Mouse (Mus musculus) thymus, postnatal 0 days (tissue): ENCODE measurements around the gene Ereg. TPM values are rescaled to one million over a fixed set of nuclear protein-coding genes. Genes with fewer than 3 reads are reported as not detected.

Experiments used
- DNase-seq: peaks from one replicate; pipeline ENCODE4 v3.0.0-alpha.2; 2015; ENCODE audit warnings: low spot score
- polyA plus RNA-seq: library from polyadenylated mRNA; unstranded; fragments of >200 nt; fragmentation: Nextera tagmentation; extraction: Ambion mirVana; gene quantifications from 2 replicates; pipeline ENCODE4 v1.2.1, GENCODE M21; 2015

The Ereg gene
- polyA plus RNA-seq, 1 experiment from 2014 or later = 0.05 TPM

GRCm38 (mm10) chr5:91110023-91110670, 35.7 kb downstream of the Ereg start:
- no peak for DNase-seq

DNA sequence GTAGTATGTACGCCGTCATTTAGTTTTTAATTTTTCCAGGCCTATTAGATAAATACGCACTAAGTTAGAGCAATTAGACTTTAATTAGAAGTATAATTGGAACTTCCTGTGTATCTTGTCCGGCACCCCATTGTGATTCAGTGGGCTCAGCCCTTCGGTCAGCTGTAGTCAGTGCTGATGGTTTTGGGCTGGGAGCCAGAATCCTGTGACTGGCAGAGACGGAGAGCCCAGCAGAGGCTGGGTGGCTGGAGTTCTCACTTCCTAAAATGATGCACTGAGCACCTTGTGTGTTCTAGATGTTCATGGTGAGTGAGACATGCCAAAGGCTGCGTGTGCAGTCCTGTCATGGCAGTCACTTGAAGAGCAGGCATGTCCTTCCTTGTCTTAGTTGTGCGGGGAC, 36.6 kb downstream of the Ereg start:
- DNase-seq = no peak

- no peak for DNase-seq
Observed at GRCm38 (mm10) chr5:91113967-91114366, 39.5 kb downstream of the Ereg start.

DNA sequence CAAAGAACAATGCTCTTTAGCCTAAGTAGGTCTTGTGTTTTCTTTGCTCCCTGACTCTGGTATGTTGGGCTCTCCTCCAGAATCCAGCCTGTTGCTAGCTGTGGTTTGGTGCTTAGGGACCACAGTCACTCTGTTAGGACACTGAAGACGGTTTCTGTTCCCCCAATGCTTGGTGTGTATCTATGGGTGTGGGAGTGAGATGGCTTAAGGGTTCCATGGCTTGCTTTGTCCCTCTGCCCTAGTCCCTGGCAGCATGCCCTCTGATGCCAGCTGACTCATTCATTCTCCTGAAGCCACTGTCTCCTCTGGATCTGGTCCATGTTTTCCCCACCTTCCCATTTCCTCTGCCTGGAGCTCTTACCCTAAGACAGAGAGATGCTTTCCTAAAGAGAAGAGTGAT, 40.2 kb downstream of the Ereg start:
- no peak for DNase-seq

- no peak for DNase-seq
Observed at GRCm38 (mm10) chr5:91118618-91119017, 44.2 kb downstream of the Ereg start.

GRCm38 (mm10) chr5:91123404-91123803, 49.0 kb downstream of the Ereg start:
- DNase-seq = no peak

- DNase-seq = no peak
Observed at GRCm38 (mm10) chr5:91124140-91124539, 49.7 kb downstream of the Ereg start.

- DNase-seq = no peak
Observed at GRCm38 (mm10) chr5:91126623-91127022, 52.2 kb downstream of the Ereg start.

DNA sequence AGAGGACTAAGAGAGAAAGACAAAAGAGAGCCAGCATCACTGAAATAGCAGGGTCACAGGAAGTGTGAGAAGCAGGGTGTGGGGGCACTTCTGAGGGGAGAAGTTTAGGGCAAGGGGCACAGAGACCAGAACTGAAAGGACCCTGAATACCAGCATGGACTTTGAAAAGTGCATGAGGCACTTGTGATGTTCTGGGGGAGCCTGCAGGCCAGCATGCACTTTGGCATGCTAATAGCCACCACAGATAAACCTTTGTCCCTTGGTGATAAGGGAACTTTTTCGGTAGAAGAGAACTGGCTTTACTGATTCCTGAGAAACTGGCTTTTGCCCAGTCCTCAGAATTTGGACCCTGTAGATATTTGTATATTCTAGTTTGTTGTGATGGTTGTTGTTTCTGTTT, 60.5 kb downstream of the Ereg start:
- no peak for DNase-seq

- no peak for DNase-seq
Observed at GRCm38 (mm10) chr5:91138970-91139369, 64.5 kb downstream of the Ereg start.

- peak; percentile 34 for DNase-seq
Observed at GRCm38 (mm10) chr5:91139446-91139873, 65.0 kb downstream of the Ereg start, which contains the start of gene Areg. TSS of gene Areg (plus strand) at chr5:91139599.

DNA sequence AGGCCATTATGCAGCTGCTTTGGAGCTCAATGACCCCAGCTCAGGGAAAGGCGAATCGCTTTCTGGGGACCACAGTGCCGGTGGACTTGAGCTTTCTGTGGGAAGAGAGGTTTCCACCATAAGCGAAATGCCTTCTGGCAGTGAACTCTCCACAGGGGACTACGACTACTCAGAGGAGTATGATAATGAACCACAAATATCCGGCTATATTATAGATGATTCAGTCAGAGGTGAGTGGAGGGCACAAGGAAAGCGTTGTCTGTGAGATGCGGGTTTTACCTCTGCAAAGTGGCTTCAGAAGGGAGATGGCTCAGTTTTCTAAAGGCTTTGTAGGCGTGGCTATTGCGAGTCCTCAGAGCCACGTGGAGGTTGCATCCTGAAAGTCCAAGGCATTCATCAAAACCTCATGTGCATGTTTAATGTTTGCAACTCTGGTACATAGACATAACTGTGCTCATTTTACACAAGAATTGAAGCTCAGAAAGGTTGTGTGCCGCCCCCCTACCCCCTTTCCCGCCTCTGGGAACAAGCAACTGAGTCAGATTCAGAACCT, 66.5 kb downstream of the Ereg start:
- no peak for DNase-seq

Other genes starting within 250 kb of the Ereg start
- 1.6 and 2.1 TPM in 2 replicates for gene Cxcl1, start 183.4 kb upstream of the Ereg start, polyA plus RNA-seq
- 0.54 and 0.98 TPM in 2 replicates for gene Cxcl2, start 170.8 kb upstream of the Ereg start, polyA plus RNA-seq
- gene Mthfd2l, start 143.5 kb upstream of the Ereg start, polyA plus RNA-seq = 27.5 and 27.7 TPM in 2 replicates
- 0.25 and 0.36 TPM in 2 replicates for gene Epgn, start 47.2 kb upstream of the Ereg start, polyA plus RNA-seq
- gene Areg, start 65.0 kb downstream of the Ereg start, polyA plus RNA-seq = 0.62 TPM in 2 replicates